Mouse (Mus musculus): ENCODE measurements around the gene Tcp10a. TPM values are rescaled to one million over a fixed set of nuclear protein-coding genes. Genes with fewer than 3 reads are reported as not detected.
"Not testable (repeated sequence)": the region's sequence is repeated elsewhere in the genome, so short reads cannot be mapped to it uniquely, and the experiment has no call there.

Gene Tcp10a
- total and polyA plus RNA-seq, 2 experiments, result not detected

DNA sequence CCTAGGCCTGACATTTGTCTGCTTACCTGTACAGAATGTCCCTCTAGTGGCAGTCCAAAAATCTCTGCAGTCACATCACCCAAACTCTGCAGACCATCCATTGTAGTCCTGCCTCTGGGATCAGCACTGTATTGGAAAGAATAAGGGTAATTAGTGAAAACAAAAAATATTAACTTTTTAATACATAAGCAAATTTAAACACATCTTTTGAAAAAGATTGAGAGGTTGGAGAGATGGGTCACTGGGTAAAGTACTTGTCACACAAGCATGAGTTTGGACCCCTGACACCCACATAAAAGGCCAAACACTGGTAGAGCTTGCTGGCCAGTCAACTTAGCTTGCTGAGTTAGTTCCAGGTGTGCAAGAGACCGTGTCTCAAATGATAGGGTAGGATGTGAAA, 28.1 kb downstream of the Tcp10a start, which contains the start of gene Ttll2:
Gene Ttll2 (minus strand): TSS at position 101 of the 400 bp plus-strand sequence.
- H3K4me3 ChIP-seq (ENCODE audit: insufficient read depth, low read depth, low read length); H3K27ac ChIP-seq (replicated peaks; ENCODE audit: insufficient read depth, low read depth, low read length); H3K9ac ChIP-seq (ENCODE audit: low read depth, low read length); DNase-seq (ENCODE audit: extremely low read depth, low read depth, low spot score); H3K36me3 ChIP-seq (ENCODE audit: control insufficient read depth, insufficient read depth, low read length); H3K4me1 ChIP-seq (ENCODE audit: control insufficient read depth, insufficient read depth, low read length); H3K79me2 ChIP-seq (ENCODE audit: control insufficient read depth, insufficient read depth, low read length); H3K27me3 ChIP-seq (ENCODE audit: control insufficient read depth, insufficient read depth, low read length): not testable (repeated sequence)
- 94% methylated on average over 1 of the region's 1 CpGs for WGBS

DNA sequence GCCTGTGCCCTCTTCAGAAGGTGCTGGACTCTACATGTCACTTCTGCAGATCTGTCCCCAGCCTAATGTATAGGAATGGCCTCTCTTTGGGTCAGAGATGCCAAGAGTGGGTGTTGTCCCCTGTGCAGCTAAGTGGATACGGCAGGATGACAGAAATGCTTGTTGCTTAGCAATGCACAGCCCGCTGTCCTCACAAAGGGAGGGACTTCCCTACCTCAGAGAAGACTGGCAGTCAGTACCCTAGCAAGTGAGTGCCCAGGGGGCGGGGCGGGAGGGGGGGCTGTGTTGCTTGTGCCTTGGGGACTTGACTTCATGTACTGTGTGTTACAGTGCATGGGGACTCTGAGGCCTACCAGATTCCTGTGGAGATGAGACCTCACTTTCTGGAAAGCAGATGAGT, 35.4 kb downstream of the Tcp10a start:
- not testable (repeated sequence) for H3K36me3 ChIP-seq (ENCODE audit: control insufficient read depth, insufficient read depth, low read length); H3K27me3 ChIP-seq (ENCODE audit: control insufficient read depth, insufficient read depth, low read length); H3K9ac ChIP-seq (ENCODE audit: low read depth, low read length); DNase-seq (ENCODE audit: extremely low read depth, low read depth, low spot score); H3K27ac ChIP-seq (replicated peaks; ENCODE audit: insufficient read depth, low read depth, low read length); H3K79me2 ChIP-seq (ENCODE audit: control insufficient read depth, insufficient read depth, low read length); H3K4me1 ChIP-seq (ENCODE audit: control insufficient read depth, insufficient read depth, low read length); H3K4me3 ChIP-seq (ENCODE audit: insufficient read depth, low read depth, low read length)
- WGBS, result 94% methylated on average over 4 of the region's 4 CpGs

DNA sequence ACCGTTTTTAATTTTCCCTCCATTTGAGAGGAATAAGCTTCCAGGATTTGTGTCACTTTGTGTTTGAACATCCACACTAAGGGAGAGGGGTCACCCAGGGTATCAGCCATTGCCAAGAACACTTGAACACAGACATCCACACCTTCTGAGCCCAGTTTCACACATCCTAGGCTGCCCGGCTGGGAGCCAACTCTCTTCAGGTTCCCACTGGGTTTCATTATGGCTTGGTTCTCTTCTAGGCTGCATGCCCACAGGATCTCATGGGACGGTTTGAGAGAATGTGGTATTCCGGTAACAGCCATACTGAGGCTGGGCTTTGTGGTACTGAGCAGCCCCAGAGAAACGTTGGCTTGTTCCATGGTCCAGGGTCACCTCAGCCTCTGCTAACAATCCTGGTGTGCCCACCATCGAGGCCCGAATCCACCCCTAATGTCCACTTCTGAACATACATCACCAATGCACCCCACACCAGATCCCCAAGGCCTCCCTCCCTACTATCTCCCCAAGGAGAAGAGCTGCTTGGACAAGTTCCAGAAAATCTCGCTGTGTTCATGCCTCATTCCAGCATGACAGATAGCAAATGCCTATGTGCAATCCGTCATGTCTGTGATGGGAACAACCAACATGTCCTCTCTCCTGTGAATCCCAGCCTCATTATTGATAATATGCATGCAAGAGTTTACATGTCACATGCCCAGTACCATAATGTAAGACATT, 36.5 kb downstream of the Tcp10a start:
- H3K79me2 ChIP-seq (ENCODE audit: control insufficient read depth, insufficient read depth, low read length); DNase-seq (ENCODE audit: extremely low read depth, low read depth, low spot score); H3K4me3 ChIP-seq (ENCODE audit: insufficient read depth, low read depth, low read length); H3K9ac ChIP-seq (ENCODE audit: low read depth, low read length); H3K36me3 ChIP-seq (ENCODE audit: control insufficient read depth, insufficient read depth, low read length); H3K4me1 ChIP-seq (ENCODE audit: control insufficient read depth, insufficient read depth, low read length); H3K27me3 ChIP-seq (ENCODE audit: control insufficient read depth, insufficient read depth, low read length); H3K27ac ChIP-seq (replicated peaks; ENCODE audit: insufficient read depth, low read depth, low read length): not testable (repeated sequence)
- WGBS, result 91% methylated on average over 9 of the region's 9 CpGs

DNA sequence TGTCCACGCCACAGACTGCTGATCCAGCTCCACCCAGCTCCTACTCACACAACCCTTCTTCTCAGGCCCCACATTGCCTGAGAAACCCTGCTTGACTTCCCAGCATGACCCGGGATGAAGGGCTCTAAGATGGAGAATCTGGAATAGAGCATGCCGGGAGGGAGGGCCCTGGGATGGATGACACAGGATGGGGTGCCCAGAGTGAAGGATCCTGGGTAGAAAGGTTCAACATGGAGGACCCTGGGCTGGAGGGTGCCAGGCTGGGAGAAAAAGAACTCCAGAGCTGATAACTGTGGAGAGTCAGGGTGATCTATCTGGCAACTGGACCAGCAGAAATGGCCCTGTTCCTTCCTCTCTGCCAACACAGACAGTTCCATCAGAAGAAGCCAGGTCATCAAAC, 41.2 kb downstream of the Tcp10a start:
- DNase-seq (ENCODE audit: extremely low read depth, low read depth, low spot score); H3K9ac ChIP-seq (ENCODE audit: low read depth, low read length): not testable (repeated sequence)
- 100% methylated on average over 1 of the region's 3 CpGs for WGBS

DNA sequence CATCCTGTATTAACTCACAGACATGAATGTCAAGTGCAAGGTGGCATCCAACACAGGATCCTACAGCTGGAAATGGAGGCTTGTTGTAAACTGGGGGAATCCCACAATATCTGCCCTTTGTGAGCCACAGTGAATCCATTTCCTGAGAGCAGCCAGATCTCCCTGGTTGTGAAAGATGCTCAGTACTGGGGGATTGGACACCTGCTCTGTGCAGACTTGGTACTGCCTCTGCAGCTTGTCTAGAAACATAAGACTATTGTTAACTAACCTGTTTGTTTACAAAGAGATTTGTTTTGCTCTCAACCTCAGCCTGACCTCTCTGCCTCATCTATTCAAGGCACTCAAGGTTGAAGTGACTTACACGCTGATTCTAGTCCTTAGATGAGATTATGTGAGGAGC, 41.8 kb downstream of the Tcp10a start:
- not testable (repeated sequence) for H3K79me2 ChIP-seq (ENCODE audit: control insufficient read depth, insufficient read depth, low read length); H3K4me3 ChIP-seq (ENCODE audit: insufficient read depth, low read depth, low read length); H3K36me3 ChIP-seq (ENCODE audit: control insufficient read depth, insufficient read depth, low read length); H3K27me3 ChIP-seq (ENCODE audit: control insufficient read depth, insufficient read depth, low read length); DNase-seq (ENCODE audit: extremely low read depth, low read depth, low spot score); H3K4me1 ChIP-seq (ENCODE audit: control insufficient read depth, insufficient read depth, low read length); H3K27ac ChIP-seq (replicated peaks; ENCODE audit: insufficient read depth, low read depth, low read length); H3K9ac ChIP-seq (ENCODE audit: low read depth, low read length)
- WGBS, result no CpG with 5 or more reads among the region's 1 CpGs

More for the DNA sequence above, 41.2 kb downstream of the Tcp10a start:
- not testable (repeated sequence) for H3K36me3 ChIP-seq (ENCODE audit: control insufficient read depth, insufficient read depth, low read length); H3K4me1 ChIP-seq (ENCODE audit: control insufficient read depth, insufficient read depth, low read length); H3K27ac ChIP-seq (replicated peaks; ENCODE audit: insufficient read depth, low read depth, low read length); H3K4me3 ChIP-seq (ENCODE audit: insufficient read depth, low read depth, low read length); H3K27me3 ChIP-seq (ENCODE audit: control insufficient read depth, insufficient read depth, low read length); H3K79me2 ChIP-seq (ENCODE audit: control insufficient read depth, insufficient read depth, low read length)

DNA sequence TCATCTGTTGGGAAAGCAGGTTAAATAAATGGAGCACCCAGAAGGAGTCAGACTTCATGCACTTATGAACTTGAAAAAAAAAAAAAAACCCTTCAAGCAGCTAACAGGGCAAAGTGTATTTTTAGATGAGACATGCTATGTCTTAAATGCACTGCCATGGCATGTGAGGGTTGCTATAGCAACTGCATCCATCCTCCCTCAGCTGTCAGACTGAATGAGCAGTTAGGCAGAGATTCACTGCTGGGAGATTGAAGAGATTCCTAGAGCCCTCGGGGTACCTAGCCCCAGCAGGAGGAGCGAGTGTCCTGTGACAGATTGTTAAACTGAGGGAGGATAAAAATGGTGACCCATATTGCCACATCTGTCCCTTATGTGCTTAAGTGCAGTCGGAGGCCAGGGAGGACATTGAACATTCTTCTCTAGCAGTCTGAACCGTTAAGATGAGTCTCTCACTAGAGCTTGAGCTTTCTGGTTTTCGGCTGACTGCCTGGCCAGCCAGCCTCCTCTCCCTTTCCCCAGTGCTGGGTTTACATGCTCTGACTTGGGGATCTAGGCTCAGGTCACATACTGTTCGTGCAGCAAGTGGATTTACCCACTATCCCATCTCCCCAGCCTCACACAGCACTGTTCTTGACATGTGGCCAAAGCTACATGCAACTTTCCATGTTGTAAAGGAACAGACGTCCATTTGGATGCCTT, 42.4 kb downstream of the Tcp10a start:
- not testable (repeated sequence) for H3K36me3 ChIP-seq (ENCODE audit: control insufficient read depth, insufficient read depth, low read length); H3K4me3 ChIP-seq (ENCODE audit: insufficient read depth, low read depth, low read length); H3K27me3 ChIP-seq (ENCODE audit: control insufficient read depth, insufficient read depth, low read length); H3K9ac ChIP-seq (ENCODE audit: low read depth, low read length); H3K4me1 ChIP-seq (ENCODE audit: control insufficient read depth, insufficient read depth, low read length); H3K27ac ChIP-seq (replicated peaks; ENCODE audit: insufficient read depth, low read depth, low read length); H3K79me2 ChIP-seq (ENCODE audit: control insufficient read depth, insufficient read depth, low read length); DNase-seq (ENCODE audit: extremely low read depth, low read depth, low spot score)
- 69% methylated on average over 5 of the region's 7 CpGs for WGBS

DNA sequence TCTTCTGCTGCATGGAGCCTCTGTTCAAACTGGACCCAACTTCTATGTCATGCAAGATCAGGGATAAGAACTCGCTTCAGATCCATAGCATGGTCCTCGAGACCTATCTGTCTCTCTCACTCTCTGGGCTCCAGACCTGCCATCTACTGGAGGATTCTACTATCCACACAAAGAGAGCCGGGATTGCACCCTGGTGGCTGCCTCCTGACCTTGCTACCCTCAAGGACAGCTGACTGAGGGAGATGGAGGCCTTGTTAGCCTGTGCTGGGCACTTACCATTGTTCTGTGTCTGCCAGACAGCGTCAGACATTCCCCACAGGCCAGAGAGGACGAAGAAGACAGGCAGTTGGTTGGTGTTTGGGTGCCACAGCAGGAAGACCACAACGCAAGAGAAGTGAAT, 45.0 kb downstream of the Tcp10a start:
- H3K27me3 ChIP-seq (ENCODE audit: control insufficient read depth, insufficient read depth, low read length); H3K4me1 ChIP-seq (ENCODE audit: control insufficient read depth, insufficient read depth, low read length); H3K9ac ChIP-seq (ENCODE audit: low read depth, low read length); DNase-seq (ENCODE audit: extremely low read depth, low read depth, low spot score); H3K27ac ChIP-seq (replicated peaks; ENCODE audit: insufficient read depth, low read depth, low read length); H3K36me3 ChIP-seq (ENCODE audit: control insufficient read depth, insufficient read depth, low read length); H3K4me3 ChIP-seq (ENCODE audit: insufficient read depth, low read depth, low read length); H3K79me2 ChIP-seq (ENCODE audit: control insufficient read depth, insufficient read depth, low read length): not testable (repeated sequence)
- WGBS, result 82% methylated on average over 6 of the region's 6 CpGs

DNA sequence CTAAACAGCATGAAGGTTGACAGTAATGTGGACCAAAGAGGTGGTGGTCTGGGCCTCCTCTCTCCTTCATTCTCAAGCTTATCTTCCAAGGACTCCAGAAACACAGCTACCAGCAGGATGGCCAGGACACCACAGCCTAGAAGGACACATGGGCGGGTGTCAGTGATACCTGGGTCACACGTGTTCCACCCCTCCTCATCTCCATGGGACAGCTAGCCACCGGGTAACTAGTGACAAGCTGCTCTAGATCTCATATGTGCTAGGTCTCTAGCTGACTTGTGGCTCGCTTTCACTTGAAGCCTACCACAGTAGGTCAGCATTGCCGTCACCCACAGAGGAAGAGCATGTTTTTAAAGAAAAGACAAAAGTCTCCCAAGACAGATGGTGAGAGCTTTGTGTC, 47.4 kb downstream of the Tcp10a start, which contains the start of gene Gm49630:
Gene Gm49630 (minus strand): TSS at position 101 of the 400 bp plus-strand sequence.
- not testable (repeated sequence) for H3K36me3 ChIP-seq (ENCODE audit: control insufficient read depth, insufficient read depth, low read length); H3K4me1 ChIP-seq (ENCODE audit: control insufficient read depth, insufficient read depth, low read length); H3K27me3 ChIP-seq (ENCODE audit: control insufficient read depth, insufficient read depth, low read length); DNase-seq (ENCODE audit: extremely low read depth, low read depth, low spot score); H3K4me3 ChIP-seq (ENCODE audit: insufficient read depth, low read depth, low read length); H3K79me2 ChIP-seq (ENCODE audit: control insufficient read depth, insufficient read depth, low read length); H3K27ac ChIP-seq (replicated peaks; ENCODE audit: insufficient read depth, low read depth, low read length); H3K9ac ChIP-seq (ENCODE audit: low read depth, low read length)
- WGBS, result 87% methylated on average over 4 of the region's 5 CpGs

Measured in liver, adult 2 months (tissue).